Mouse (Mus musculus) heart, embryonic 16.5 days (tissue): ENCODE measurements at regions not wholly inside any gene's neighbourhood (a gene's known extent, or its start where the extent isn't known, plus 50 kb on each side); places are given as distances from the start of the nearest gene placed in this dataset.
A peak's percentile ranks its signal among the peaks of the same experiment; 100 is the strongest.

Source experiments
- ATAC-seq: fragments of 200-750 bp; cut with Nextera tagmentation; replicated peaks from 2 replicates; pipeline ENCODE4 v1.8.0; 2017; ENCODE audit warnings: moderate number of reproducible peaks; ENCODE audit not compliant: insufficient read depth, low FRiP score; ENCODE audit errors: extremely low read depth
- H3K27ac ChIP-seq: fragments of 300-500 bp; sonication (generic); 2 replicates; pipeline ENCODE4 v1.5.1; 2014; ENCODE audit warnings: mild to moderate bottlenecking, low read length, control low read depth, moderate library complexity
- H3K27me3 ChIP-seq: fragments of 300-500 bp; sonication (generic); 2 replicates; pipeline ENCODE4 v1.6.1; 2014; ENCODE audit warnings: low read length, mixed read lengths; ENCODE audit not compliant: control insufficient read depth, insufficient read depth
- H3K36me3 ChIP-seq: fragments of 300-500 bp; sonication (generic); 2 replicates; pipeline ENCODE4 v1.6.1; 2014; ENCODE audit not compliant: control insufficient read depth, insufficient read depth
- H3K4me1 ChIP-seq: fragments of 300-500 bp; sonication (generic); 2 replicates; pipeline ENCODE4 v1.6.1; 2014; ENCODE audit warnings: low read length, mixed read lengths; ENCODE audit not compliant: control insufficient read depth, insufficient read depth
- H3K4me2 ChIP-seq: fragments of 300-500 bp; sonication (generic); 2 replicates; pipeline ENCODE4 v1.6.1; 2014; ENCODE audit warnings: low read depth, mild to moderate bottlenecking, control low read depth, low read length
- H3K4me3 ChIP-seq: fragments of 300-500 bp; sonication (generic); 2 replicates; pipeline ENCODE4 v1.5.1; 2014; ENCODE audit warnings: mild to moderate bottlenecking, control low read depth, low read length
- H3K9ac ChIP-seq: fragments of 300-500 bp; sonication (generic); 2 replicates; pipeline ENCODE4 v1.6.1; 2014; ENCODE audit warnings: low read length, control low read depth
- H3K9me3 ChIP-seq: fragments of 300-500 bp; sonication (generic); replicated peaks from 2 replicates; pipeline ENCODE4 v1.6.1; 2016; ENCODE audit warnings: low read length; ENCODE audit not compliant: control insufficient read depth
- WGBS: fragments of 180-500 bp; shearing (Covaris S2); extraction: QIAGEN DNeasy Blood & Tissue Kit; methylation state at CpG from one replicate; pipeline ENCODE4 v1.1.7; 2014; 5-methylcytosine and 5-hydroxymethylcytosine counted together

DNA sequence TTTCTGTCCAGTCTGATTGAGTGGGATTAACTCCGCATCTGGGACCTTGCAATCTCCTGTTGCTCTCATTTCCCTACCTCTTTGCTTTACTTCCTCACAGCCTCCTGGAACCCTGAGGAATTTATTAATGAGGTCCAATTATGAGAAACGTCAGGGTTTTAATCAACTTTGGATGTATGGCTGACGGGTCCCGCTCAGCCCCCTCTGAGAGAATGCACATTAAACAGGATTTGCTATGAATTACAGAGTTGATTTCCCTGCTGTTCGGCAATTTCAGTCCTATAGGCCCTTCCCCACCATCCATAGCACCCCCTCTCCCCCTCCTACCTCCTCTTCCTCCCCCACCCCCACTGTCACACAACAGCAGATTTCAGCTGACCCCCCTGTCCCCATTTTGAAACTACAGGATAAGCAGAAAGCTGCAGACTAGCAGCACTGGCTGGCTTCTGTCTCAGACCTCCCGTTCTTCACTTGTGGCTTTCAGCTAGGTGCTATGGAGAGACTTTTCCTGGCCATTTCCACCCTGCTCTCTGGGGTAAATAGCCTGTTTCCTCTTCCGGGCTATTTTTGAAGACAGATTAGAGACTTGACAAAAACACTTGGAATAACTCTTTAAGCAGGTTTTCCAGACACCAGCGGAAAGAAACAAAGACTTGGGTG lies 145.2 kb upstream of the Map3k1 start:
- Histone ChIP-seq H3K4me2 (peak overlapping the region; percentile 16; the same call in 1 of the 2 replicates), H3K9ac (no peak overlapping the region), H3K9me3 (no peaks in the 10 kb centered on the region), H3K4me3 (no peak overlapping the region), H3K27me3 (no peaks in the 10 kb centered on the region), H3K27ac (peak overlapping the region; percentile 52), H3K4me1 (peaks cover 5% of the 10 kb centered on the region; the same call in 1 of the 2 replicates), H3K36me3 (no peaks in the 10 kb centered on the region)
- ATAC-seq: no peak
- WGBS: 57% methylated on average over 8 of the region's 8 CpGs

- H3K9ac ChIP-seq: no peak overlapping the region
- H3K4me2 ChIP-seq: peak overlapping the region; percentile 16; the same call in 1 of the 2 replicates
- H3K9me3 ChIP-seq: no peaks in the 10 kb centered on the region
- peak; percentile 55 for ATAC-seq
- H3K4me1 ChIP-seq: peaks cover 5% of the 10 kb centered on the region; the same call in 1 of the 2 replicates
- no peaks in the 10 kb centered on the region for H3K27me3 ChIP-seq
- H3K27ac ChIP-seq: peak overlapping the region; percentile 52
- WGBS: 11% methylated on average over 6 of the region's 6 CpGs
- H3K4me3 ChIP-seq: no peak overlapping the region
- no peaks in the 10 kb centered on the region for H3K36me3 ChIP-seq
These were observed 145.7 kb upstream of the Map3k1 start for GRCm38 (mm10) chr13:111954520-111954884.

DNA sequence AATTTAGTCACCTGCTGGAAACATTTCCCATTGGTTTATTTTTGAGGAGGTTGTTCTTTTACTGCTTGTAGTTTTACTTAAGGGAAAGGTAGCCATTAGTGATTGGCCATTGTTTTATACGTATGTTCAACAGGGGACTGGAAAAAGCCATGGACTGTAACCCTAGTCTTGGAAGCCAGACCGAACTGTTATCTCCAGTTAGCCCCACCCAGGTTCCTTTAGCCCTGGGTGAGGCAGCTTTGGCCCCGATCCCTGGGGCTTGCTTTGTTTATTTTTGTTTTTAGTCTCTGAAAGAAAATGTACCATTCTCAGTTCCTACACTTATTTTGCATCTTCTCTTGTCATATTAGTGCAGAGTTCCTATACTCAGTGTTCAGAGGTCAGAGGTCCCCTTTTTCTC lies 148.3 kb upstream of the Map3k1 start:
- Histone ChIP-seq H3K4me3 (no peak overlapping the region), H3K4me2 (no peak overlapping the region), H3K36me3 (no peaks in the 10 kb centered on the region), H3K9me3 (peaks cover 3% of the 10 kb centered on the region; the same call in 1 of the 2 replicates), H3K4me1 (peaks cover 5% of the 10 kb centered on the region; the same call in 1 of the 2 replicates), H3K27me3 (no peaks in the 10 kb centered on the region), H3K9ac (no peak overlapping the region), H3K27ac (no peak overlapping the region)
- WGBS: 41% methylated on average over 3 of the region's 3 CpGs
- no peak for ATAC-seq

- no peaks in the 10 kb centered on the region for H3K27me3 ChIP-seq
- H3K27ac ChIP-seq: no peak overlapping the region
- H3K9me3 ChIP-seq: peaks cover 3% of the 10 kb centered on the region; the same call in 1 of the 2 replicates
- H3K36me3 ChIP-seq: no peaks in the 10 kb centered on the region
- WGBS: 83% methylated on average over 11 of the region's 11 CpGs
- ATAC-seq: no peak
- H3K4me3 ChIP-seq: no peak overlapping the region
- no peak overlapping the region for H3K9ac ChIP-seq
- H3K4me1 ChIP-seq: peaks cover 5% of the 10 kb centered on the region; the same call in 1 of the 2 replicates
- no peak overlapping the region for H3K4me2 ChIP-seq
These were observed 149.0 kb upstream of the Map3k1 start for GRCm38 (mm10) chr13:111957674-111958273.

- no peak for ATAC-seq
- WGBS: 92% methylated on average over 1 of the region's 1 CpGs
- H3K36me3 ChIP-seq: no peaks in the 10 kb centered on the region
- H3K4me2 ChIP-seq: no peak overlapping the region
- no peak overlapping the region for H3K27ac ChIP-seq
- no peaks in the 10 kb centered on the region for H3K27me3 ChIP-seq
- no peak overlapping the region for H3K9ac ChIP-seq
- H3K4me1 ChIP-seq: peaks cover 5% of the 10 kb centered on the region; the same call in 1 of the 2 replicates
- no peak overlapping the region for H3K4me3 ChIP-seq
- H3K9me3 ChIP-seq: peaks cover 3% of the 10 kb centered on the region; the same call in 1 of the 2 replicates
These were observed 149.6 kb upstream of the Map3k1 start for GRCm38 (mm10) chr13:111958421-111958820.

GRCm38 (mm10) chr13:111960036-111960435 lies 151.2 kb upstream of the Map3k1 start:
- Histone ChIP-seq H3K9ac (no peak overlapping the region), H3K27me3 (no peaks in the 10 kb centered on the region), H3K27ac (no peak overlapping the region), H3K4me2 (no peak overlapping the region), H3K4me1 (no peaks in the 10 kb centered on the region), H3K9me3 (peaks cover 3% of the 10 kb centered on the region; the same call in 1 of the 2 replicates), H3K4me3 (no peak overlapping the region), H3K36me3 (no peaks in the 10 kb centered on the region)
- ATAC-seq: no peak
- WGBS: 96% methylated on average over 2 of the region's 2 CpGs

- WGBS: 74% methylated on average over 6 of the region's 6 CpGs
- Histone ChIP-seq H3K4me1 (no peaks in the 10 kb centered on the region), H3K4me3 (no peak overlapping the region), H3K9me3 (peaks cover 3% of the 10 kb centered on the region; the same call in 1 of the 2 replicates), H3K27me3 (no peaks in the 10 kb centered on the region), H3K27ac (no peak overlapping the region), H3K9ac (no peak overlapping the region), H3K4me2 (no peak overlapping the region), H3K36me3 (no peaks in the 10 kb centered on the region)
- ATAC-seq: no peak
These were observed 152.6 kb upstream of the Map3k1 start for GRCm38 (mm10) chr13:111961423-111961822.

GRCm38 (mm10) chr13:111962155-111962554 lies 153.4 kb upstream of the Map3k1 start:
- Histone ChIP-seq H3K4me3 (no peak overlapping the region), H3K27ac (no peak overlapping the region), H3K4me1 (no peaks in the 10 kb centered on the region; the same call in 1 of the 2 replicates), H3K27me3 (no peaks in the 10 kb centered on the region), H3K9ac (no peak overlapping the region), H3K4me2 (no peak overlapping the region), H3K36me3 (no peaks in the 10 kb centered on the region), H3K9me3 (peaks cover 3% of the 10 kb centered on the region; the same call in 1 of the 2 replicates)
- WGBS: 92% methylated on average over 4 of the region's 4 CpGs
- ATAC-seq: no peak

GRCm38 (mm10) chr13:111966113-111966512 lies 157.3 kb upstream of the Map3k1 start:
- no peaks in the 10 kb centered on the region for H3K9me3 ChIP-seq
- H3K4me2 ChIP-seq: no peak overlapping the region
- H3K36me3 ChIP-seq: no peaks in the 10 kb centered on the region
- H3K27ac ChIP-seq: no peak overlapping the region
- peaks cover 3% of the 10 kb centered on the region; the same call in 1 of the 2 replicates for H3K4me1 ChIP-seq
- H3K4me3 ChIP-seq: no peak overlapping the region
- no peak for ATAC-seq
- WGBS: 67% methylated on average over 6 of the region's 6 CpGs
- H3K27me3 ChIP-seq: no peaks in the 10 kb centered on the region
- no peak overlapping the region for H3K9ac ChIP-seq
